Mouse (Mus musculus) myocyte (in vitro differentiated cells): ENCODE data around the gene Synpr.

Experiments used
- CEBPB ChIP-seq: IDR thresholded peaks from 2 replicates; pipeline ENCODE4 v1.6.1; 2011; ENCODE audit warnings: mild to moderate bottlenecking, moderate library complexity; ENCODE audit not compliant: poor library complexity, insufficient read depth, severe bottlenecking
- E2F4 ChIP-seq: IDR thresholded peaks from one replicate; pipeline ENCODE4 v1.6.1; 2011; ENCODE audit warnings: mild to moderate bottlenecking, control low read depth, moderate library complexity; ENCODE audit not compliant: insufficient read depth
- MAX ChIP-seq: IDR thresholded peaks from one replicate; pipeline ENCODE4 v1.6.1; 2011; ENCODE audit warnings: low read depth, mild to moderate bottlenecking, control low read depth
- MYOD1 ChIP-seq, 3 experiments: IDR thresholded peaks; one replicate each; pipeline ENCODE4 v1.6.1; 2011; ENCODE audit warnings: control low read depth in 2 of 3, low read depth in 2 of 3, mild to moderate bottlenecking in 2 of 3, moderate library complexity in 1 of 3; ENCODE audit not compliant: insufficient read length in 2 of 3, control insufficient read depth in 1 of 3
- POLR2A ChIP-seq: IDR thresholded peaks from one replicate; pipeline ENCODE4 v1.6.1; 2011; ENCODE audit warnings: low read depth, mild to moderate bottlenecking, control low read depth, moderate library complexity; ENCODE audit not compliant: insufficient read length
- POLR2AphosphoS2 ChIP-seq: IDR thresholded peaks from one replicate; pipeline ENCODE4 v1.6.1; 2011; ENCODE audit warnings: low read depth, control low read depth; ENCODE audit not compliant: insufficient read length
- TCF12 ChIP-seq: IDR thresholded peaks from one replicate; pipeline ENCODE4 v1.6.1; 2011; ENCODE audit warnings: mild to moderate bottlenecking, control low read depth; ENCODE audit not compliant: poor library complexity, insufficient read depth, severe bottlenecking
- USF1 ChIP-seq: IDR thresholded peaks from one replicate; pipeline ENCODE4 v1.6.1; 2011; ENCODE audit warnings: low read depth, mild to moderate bottlenecking, control low read depth, moderate library complexity

DNA sequence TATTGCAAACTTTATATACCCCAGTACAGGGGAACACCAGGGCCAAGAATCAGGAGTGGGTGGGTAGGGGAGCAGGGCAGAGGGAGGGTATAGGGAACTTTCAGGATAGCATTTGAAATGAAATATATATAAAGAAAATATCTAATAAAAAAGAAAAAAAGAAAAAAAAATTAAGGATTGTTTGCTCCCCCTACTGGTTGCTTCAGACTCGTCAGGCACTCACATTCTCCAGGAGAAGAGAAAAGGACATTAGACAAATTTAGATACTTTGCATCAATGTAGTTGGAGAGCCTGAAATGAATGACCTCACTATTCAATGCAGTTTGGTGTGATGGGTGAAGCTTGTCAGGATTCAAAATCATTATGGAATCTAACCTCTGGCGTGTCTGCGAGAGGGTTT lies 83.7 kb downstream of the Synpr start:
- TF ChIP-seq TCF12: no peak
- TF ChIP-seq POLR2A: no peak
- TF ChIP-seq CEBPB: no peak
- TF ChIP-seq POLR2AphosphoS2: no peak
- no peak for TF ChIP-seq MAX
- no peak for TF ChIP-seq USF1
- no peak for TF ChIP-seq MYOD1 (IDR thresholded peaks at IDR 0.05; ENCODE audit: control insufficient read depth in 1 of 3, insufficient read length in 2 of 3, low read depth in 2 of 3)
- no peak for TF ChIP-seq E2F4
